Mouse (Mus musculus) adrenal gland, postnatal 4 days (tissue): ENCODE measurements around the gene Cep112. TPM values are rescaled to one million over a fixed set of nuclear protein-coding genes. Genes with fewer than 3 reads are reported as not detected.
A peak's percentile ranks its signal among the peaks of the same experiment; 100 is the strongest.

Experiments
- DNase-seq, 2 experiments: peaks; one replicate each; pipeline ENCODE4 v3.0.0; 2021 to 2022; ENCODE audit warnings: low spot score in 2 of 2, mixed read lengths in 2 of 2
- long read RNA-seq, 2 experiments: library from polyadenylated mRNA; stranded (forward); transcript quantifications; one replicate each; pipeline ENCODE4 v2.0.0; 2021
- total RNA-seq, 2 experiments: library from RNA; stranded (reverse); gene quantifications; 2 replicates each; pipeline ENCODE4 v1.2.3; 2021

Cep112 gene
- 10 to 100 TPM; 24.5 to 26.1 TPM for total RNA-seq
- long read RNA-seq, experiment 1, partial matches to known transcripts: 0 of 5 reads
- long read RNA-seq, experiment 1, other reads (novel, unspliced or antisense): 3 of 5 reads
- long read RNA-seq, experiment 2, transcript Cep112-213 (27 exons, 3,453 nt): major isoform, 5 of 11 reads
- long read RNA-seq, experiment 2, partial matches to known transcripts: 2 of 11 reads
- long read RNA-seq, experiment 2, other reads (novel, unspliced or antisense): 4 of 11 reads

DNA sequence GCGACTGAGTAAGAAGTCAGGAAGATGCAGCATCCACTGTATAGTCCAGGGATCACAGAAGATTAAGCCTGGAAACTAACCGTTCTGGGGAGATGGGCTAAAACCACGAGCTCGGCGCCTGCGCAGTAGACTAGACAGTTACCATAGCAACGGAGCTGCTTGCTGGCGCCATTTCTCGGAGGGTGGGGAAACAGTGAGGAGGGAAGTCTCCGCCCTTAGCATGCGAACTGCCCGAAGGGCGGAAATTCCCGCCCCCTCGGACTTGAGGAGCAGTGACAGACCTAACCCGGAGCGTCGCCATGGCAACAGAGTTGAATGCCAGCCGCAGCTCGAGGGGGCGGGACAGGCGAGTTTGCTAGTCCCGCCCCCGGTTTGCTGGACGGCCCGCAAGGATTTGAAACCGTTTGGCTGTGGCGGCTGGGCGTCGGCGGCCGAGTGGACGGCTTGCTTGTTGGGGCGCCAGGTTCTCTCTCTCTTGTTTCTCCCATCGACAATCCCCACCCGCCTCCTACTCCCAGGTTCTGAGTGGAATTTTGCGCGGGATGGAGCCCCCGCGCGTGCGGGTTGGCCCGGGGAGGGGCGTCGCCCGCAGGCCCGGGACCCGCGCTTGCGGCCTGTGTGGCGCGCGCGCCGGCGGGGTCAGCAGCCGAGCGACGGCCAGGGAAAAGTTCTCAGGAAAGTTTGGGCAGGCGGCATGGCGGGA lies at the start of gene Cep112:
Gene Cep112 (plus strand): TSS at position 304 of the 703 bp plus-strand sequence.
- DNase-seq: peak; percentile 81 to 93

DNA sequence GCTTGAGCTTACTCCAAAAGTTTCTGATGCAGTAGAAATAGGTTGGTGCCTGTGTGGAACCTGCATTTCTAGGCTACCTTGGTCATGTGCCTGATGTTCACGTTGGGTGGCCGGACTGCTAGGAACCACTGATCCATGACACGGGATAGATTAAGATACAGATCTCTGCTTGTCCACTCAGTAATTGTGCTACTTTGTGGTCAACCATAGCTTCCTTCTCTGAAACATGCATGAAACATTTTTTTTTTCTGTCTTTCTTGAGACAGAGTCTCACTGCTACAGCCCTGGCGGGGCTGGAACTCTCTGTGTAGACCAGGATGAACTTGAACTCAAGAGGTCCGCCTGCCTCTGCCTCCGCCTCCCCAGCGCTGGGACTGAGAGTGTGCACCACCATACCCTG lies 48.2 kb upstream of the Cep112 start:
- no peak for DNase-seq

DNA sequence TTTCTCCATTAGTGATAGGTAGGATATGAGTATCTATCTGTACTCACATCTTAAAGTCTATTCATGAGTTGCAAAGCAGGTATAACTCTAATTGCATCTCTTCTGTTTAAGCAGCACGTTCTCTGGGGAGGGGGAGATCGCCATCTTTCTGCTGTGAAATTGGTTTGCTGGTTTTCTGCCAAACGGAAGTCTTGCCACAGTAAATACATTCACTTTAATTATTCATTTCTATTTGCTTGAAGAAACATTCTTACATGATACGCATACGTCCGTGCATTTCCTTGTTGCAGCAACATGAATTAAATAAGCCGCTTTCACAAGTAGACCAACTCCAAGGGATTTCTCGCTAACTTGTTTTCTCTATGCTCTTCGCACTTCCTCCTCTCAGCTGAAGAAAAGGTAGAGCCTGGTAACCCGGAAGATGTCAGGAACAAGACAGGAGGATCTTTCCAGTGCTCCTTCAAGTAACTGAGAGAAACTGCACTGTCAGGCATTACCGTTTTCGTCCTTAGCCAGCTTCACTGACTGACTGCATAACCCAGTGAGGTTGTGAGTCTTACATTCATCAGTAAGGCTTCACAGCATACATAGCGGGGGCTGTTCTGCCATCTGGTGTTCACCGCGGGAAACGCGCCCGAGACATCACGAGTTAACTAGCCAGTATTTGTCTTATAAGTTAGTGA lies 47.2 kb upstream of the Cep112 start:
- peak; percentile 28 to 49 for DNase-seq

- DNase-seq: no peak
Measured at GRCm38 (mm10) chr11:108378363-108378751, 46.6 kb upstream of the Cep112 start.

DNA sequence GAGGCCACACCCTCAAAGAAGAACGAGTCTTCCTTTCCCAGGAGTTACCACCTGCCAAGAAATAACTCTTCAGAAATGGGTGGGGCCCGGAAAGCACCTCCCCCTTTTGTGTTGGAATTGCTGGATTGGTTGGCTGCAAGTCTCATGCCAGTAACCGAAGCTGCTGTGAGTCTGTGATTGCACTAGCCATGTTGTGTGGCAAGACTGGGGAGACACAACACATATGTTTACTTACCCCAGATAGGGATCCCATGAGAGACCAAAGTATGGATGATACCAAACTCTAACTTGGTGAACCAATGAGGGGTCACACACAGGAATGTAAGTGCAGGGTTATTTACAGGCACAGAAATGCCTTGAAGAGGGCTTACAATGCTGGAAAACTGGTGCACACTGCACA lies 42.3 kb upstream of the Cep112 start:
- no peak for DNase-seq

- DNase-seq: no peak
Measured at GRCm38 (mm10) chr11:108384920-108385665, 39.9 kb upstream of the Cep112 start.

DNA sequence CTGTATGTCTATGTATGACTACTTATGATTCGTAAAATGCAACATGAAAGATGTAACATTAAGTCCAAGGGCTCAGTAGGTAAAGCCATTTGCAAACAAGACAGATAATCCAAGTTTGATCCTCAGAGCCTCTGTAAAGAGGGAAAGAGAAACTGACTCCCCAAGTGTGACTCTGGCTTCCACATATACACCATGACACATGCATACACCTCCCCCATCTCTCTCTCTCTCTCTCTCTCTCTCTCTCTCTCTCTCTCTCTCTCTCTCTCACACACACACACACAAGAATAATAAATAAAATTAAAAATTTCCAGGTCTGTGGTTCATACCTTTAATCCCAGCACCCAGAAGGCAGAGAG lies 39.3 kb upstream of the Cep112 start:
- no peak for DNase-seq

GRCm38 (mm10) chr11:108395061-108395460 lies 29.9 kb upstream of the Cep112 start:
- DNase-seq: no peak

GRCm38 (mm10) chr11:108396076-108396829 lies 28.7 kb upstream of the Cep112 start:
- no peak for DNase-seq

DNA sequence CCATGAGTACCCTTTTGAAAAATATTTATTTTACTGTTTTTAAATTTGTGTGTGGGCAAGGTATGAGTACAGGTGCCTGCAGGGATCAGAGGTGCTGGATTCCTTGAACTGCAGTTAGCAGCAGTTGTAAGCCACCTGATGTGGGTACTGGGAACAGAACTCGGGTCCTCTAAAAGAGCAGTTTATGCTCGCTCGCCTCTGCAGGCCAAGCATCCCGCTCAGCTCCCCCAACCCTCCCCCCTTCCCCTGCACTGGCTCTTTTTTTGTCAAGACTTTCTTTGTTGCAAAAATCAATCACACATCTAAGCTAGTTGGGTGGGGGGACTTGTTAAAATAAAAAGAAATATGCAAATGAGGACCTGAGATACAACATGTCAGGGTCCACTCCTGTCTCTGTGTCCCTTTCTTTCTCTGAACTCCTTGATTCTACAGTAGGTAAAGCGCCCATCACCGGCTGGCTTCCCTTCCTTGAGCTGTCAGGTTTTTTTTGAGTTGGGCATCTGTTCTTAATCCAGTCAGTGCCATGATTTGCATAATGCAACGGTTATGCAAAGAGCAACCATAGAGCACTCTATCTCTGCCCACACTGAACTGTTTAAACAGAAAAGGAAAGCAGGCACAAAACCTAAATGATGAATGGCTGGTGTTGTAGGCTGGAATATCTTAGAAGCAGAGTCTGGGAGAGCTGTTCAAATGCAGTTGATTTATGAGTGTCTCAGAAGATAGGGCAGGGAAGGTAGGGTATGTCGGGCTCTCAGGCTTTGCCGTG lies 14.9 kb upstream of the Cep112 start:
- DNase-seq: no peak

DNA sequence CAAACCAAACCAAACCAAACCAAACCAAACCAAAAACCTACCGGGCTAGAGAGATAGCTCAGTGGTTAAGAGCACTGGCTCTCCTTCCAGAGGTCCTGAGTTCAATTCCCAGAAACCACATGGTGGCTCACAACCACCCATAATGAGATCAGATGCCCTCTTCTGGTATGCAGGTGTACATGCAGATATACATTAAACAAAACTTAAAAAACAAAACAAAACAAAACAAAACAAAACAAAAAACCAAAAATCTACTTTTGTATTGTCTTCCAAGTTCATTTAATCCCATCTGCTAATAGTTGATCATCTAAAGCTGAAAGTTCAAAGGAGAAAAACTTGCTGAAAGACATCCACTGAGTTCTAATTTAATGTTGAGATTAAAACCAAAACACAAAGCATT lies 8.6 kb upstream of the Cep112 start:
- DNase-seq: no peak

- no peak for DNase-seq
Measured at GRCm38 (mm10) chr11:108418540-108418939, 6.5 kb upstream of the Cep112 start.

- DNase-seq: no peak
Measured at GRCm38 (mm10) chr11:108419242-108419641, 5.8 kb upstream of the Cep112 start.

DNA sequence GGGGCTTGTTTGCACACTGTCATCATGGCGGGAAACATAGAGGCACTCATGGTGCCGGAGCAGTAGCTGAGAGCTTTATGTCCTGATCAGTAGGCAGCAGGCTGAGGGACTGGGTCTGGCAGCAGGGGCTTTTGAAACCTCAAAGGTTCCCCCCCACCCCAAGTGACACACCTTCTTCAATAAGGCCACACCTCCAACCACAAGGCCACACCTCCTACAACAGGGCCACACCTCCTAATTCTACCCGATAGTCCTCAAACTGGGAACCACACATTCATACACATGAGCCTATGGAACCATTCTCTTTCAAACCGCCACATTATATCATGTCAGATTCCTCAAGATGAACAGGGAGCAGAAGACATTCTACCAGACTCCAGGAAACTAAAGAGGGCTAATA lies 4.2 kb upstream of the Cep112 start:
- DNase-seq: no peak

- no peak for DNase-seq
Measured at GRCm38 (mm10) chr11:108423221-108423620, 1.8 kb upstream of the Cep112 start.

GRCm38 (mm10) chr11:108424111-108424510 lies 881 bp upstream of the Cep112 start:
- no peak for DNase-seq

- DNase-seq: no peak
Measured at GRCm38 (mm10) chr11:108425592-108425921, 565 bp downstream of the Cep112 start.

DNA sequence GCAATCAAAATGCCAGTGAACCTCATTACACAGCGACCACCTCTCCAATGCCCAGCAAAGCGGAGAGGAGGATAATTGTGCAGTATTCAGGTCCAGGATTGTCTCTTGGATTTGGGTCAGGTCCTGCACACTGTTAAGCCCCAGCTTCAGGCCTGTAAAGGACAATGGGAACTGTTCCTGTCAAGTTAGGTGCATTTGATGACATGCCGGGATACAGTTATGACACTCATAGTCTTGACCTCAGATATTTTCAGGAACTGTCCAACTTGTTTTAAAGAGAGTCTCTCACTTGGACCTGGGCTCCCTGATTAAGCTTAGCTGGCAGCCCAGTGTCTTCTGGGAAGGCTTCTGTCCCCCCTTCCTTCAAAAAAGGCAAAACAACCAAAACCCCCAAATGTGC lies 1.1 kb downstream of the Cep112 start:
- no peak for DNase-seq

DNA sequence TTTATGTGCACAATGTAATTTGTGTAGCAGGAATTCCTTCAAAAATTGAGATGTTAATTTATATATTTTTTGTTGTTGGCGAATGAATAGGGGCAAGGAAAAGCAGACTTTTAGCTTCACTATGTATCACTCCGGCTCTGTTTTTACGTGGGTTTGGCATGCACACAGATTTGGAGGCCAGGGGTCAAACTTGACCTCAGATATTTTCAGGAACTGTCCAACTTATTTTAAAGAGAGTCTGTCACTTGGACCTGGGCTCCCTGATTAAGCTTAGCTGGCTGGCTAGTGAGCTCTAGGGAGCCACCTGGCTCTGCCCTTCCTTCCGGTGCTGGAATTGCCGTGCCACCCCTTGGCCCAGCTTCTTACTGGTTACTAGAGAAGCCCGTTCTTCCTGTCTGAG lies 2.2 kb downstream of the Cep112 start:
- no peak for DNase-seq

DNA sequence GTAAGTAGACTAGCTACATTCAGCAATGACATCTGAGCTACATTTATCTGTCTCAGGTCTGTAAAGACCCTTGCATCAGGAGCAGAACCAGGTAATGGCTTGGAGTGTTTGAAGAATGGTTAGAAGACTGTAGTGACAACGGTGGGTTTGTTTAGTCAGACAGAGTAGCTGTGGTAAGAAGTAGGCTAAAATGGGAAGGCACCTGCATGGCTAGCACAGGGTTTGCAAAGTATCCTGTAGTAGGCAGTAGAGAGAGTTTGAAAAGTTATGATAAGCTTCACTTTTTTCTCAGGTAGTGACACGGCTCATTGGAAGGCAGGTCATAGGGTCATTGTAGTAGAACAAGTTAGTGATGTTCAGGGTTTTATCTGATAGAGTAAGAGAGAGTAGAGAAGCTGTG lies 4.1 kb downstream of the Cep112 start:
- no peak for DNase-seq
